Mouse (Mus musculus) thymus, postnatal 14 days (tissue): ENCODE measurements around the gene Litaf.

Experiments used
- DNase-seq: peaks from one replicate; pipeline ENCODE4 v3.0.0; 2021

Litaf gene

GRCm38 (mm10) chr16:10952071-10952470 lies 113.9 kb downstream of the Litaf start:
- DNase-seq, result no peak

DNA sequence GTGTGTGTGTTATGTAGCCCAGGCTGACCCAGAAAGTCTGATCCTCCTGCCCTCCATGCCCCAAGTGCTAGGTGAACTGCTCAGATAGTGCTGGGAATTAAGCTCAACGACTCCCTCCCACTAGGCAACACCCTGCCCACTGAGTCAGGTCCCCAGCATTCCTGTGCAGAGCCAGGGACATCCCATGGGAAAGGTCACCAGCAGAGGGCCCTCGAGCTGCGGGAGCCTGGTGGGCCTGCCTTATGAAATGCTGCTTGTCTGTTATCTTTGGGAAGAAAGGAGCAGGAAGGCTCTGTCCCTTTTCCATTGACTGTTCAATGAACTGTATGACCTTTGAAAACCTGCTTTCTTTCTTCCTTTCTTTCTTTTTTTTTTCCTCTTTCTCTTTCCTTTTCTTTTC lies 114.4 kb downstream of the Litaf start:
- DNase-seq, result no peak

DNA sequence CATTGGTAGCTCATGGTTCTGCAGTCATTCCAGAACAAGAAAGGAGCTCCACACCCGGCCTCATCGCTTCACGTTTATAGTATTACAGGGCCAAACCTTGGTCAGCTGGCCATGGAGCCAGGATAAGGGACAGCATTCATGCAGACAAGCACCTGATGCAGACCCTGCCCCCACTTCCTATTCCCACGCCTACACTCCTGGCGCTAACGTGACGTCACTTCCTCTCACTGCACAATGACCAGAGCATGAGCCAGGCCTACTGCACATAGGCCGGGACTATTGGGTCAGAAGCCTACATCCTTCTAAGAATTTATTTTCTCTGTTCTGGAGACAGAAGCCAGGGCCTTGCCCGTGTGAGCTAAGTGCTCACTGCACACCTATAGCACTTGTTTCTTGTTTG lies 115.4 kb downstream of the Litaf start:
- DNase-seq, result no peak

DNA sequence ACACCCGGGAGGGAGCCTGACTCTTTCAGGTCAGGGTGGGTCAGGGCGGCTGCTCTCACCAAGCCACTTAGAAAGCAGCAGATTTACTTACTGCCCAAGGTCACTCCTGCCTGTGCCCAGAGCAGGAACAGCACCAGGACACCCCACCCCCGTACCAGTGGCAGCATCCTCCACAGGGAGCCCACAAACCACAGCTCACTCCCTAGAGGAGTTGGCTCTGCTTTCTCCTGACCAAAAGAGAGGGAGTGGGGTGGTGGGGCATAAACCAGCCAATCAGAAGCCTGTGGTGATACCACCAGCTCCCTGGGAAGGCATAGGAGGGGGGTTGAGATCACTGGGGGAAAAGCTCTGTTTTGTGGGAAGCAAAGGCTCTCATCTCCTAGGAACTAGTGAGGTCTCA lies 118.2 kb downstream of the Litaf start:
- no peak for DNase-seq

DNA sequence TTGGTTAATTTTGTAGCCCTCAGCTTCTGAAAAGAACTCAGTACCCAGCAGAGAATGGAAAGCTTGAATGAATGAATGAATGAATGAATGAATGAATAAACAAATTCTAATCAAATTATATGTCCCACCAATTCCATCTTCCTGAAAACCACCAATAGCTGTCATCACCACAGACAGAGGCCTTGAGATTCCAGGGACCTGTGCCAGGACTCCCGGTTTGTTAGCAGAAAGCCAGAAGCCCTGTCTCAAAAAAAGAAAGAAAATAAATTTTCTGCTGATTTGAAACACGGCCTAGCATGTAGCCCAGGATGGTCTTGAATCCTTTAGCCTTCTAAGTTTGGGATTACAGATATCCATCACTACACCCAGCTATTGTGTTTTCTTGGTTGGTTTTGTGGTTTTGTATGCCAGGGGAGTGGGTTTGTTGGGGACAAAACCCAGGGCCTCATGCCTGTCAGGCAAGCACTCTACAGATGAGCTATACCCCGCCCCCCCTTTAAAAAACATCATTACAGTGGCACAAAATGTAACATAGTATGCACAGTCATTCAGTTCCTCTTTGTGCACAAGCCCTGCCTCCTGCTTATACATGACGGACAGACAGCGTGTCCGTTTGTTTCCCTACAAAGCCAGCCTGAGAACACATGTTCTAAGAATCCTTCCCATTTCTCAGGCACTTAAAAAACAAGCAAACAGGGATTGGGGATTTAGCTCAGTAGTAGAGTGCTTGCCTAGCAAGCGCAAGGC lies 120.4 kb downstream of the Litaf start:
- DNase-seq, result no peak

DNA sequence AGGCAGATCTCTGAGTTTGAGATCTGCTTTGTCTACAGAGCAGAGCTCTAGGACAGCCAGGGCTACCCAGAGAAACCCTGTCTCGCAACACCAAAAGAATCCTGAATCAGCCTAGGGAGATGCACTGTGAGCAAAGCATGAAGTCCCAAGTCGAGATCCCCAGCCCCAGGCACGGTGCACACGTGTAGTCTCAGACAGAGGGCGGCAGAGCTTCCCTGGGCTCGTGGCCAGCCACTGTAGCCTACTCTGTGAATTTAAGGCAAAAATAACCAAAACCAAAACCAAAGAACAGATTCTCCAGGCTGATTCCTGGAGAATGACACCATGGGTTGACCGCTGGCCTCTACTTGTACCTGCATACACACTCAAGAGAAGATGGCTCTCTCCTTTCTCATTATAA lies 121.4 kb downstream of the Litaf start:
- DNase-seq, result no peak

GRCm38 (mm10) chr16:10943257-10943656 lies 122.7 kb downstream of the Litaf start:
- no peak for DNase-seq

DNA sequence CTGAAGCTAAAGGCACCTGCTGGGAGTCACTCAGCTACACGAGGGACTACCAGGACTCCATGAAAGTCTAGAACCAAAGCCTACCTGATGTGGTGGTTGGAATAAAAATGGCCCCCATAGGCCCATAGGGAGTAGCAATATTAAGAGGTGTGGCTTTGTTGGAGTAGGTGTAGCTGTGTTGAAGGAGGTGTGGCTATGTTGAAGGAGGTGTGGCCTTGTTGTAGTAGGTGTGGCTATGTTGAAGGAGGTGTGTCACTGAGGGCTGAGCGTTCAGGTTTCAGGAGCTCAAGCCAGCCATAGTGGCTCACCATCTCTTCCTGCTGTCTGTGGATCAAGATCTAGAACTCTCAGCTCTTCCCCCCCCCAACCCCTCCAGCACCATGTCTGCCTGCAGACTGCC lies 125.3 kb downstream of the Litaf start:
- no peak for DNase-seq

DNA sequence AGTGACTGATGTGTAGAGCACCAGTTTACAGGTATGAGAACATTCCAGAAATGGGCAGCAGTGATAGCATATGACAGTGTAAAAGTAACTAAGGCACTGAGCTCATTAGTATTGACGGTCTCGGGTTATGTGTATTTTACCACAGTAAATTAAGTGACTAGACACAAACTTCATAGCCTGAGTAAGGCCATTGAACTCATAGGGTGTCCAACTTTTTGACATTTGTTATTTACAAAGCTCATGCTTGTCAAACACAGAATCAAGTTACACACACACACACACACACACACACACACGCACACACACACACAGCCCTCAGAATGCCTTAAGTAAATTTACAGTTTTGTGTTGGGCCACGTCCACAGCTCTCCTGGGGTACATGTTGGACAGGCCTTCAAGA lies 126.0 kb downstream of the Litaf start:
- DNase-seq, result no peak

DNA sequence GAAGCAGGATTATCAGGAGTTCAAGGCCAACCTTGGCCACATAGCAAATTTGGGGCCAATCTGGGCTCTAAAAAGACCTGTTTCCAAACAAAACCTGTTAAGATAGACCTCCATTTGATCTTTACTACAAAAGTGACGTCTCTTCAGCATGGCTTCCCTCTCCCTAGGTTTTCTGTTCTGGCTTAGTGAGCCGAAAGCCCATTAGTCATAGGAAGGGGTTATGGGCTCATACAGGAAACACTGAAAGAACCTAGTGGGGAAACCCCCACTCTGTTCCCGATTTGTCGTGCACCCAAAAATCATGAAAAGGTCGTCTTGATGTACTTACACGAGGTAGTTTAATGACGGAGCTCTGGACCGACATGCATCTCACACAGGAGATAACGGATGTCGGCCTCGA lies 128.5 kb downstream of the Litaf start:
- no peak for DNase-seq

DNA sequence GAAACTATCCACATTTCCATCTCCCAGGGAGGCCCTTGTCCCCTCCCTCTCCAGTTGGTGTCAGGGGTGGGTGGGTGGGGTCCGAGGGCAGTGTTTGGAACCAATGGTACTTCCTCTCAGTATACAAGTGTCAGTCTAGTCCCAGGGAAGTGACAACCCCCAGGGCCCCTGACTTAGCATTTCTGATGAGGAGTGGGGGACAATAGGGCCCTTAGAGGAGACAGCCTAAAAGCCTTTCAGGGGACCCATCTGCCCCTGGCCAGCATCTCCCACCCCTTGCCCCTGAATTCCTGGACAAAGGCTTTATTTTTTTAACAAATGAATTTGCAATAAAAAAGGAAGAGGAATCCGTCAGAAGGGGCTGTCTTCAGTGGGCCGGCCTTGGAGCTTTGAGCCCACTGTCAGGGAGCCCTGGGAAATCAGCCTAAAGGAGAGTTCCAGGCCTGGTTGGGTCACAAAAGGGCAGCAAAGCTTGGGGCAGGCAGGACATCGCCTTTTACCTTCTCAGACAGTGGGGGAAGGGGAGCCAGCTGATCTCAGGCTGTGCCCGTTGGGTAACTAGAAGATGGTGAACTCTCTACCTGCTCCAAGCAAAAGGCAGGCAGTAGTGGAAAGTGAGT lies 129.1 kb downstream of the Litaf start:
- no peak for DNase-seq

DNA sequence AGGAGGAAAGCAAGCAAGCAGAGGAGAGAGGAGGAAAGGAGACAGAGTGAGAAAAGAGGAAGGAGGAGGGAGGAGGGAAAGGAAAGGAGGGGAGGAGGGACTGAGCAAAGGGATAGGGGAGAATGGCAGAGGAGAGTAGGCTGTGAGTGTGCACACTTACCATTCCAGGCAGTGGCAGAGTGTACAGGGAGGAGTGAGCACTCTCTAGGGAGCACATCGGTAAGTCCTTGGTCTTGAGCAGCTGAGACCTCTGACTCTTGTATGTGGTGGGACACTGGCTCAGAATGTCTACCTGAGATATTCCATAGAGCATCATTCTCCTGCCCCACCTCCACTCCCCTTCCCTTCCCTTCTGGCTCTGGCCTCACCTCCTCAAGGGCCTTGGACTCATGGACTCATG lies 131.9 kb downstream of the Litaf start:
- DNase-seq, result no peak

GRCm38 (mm10) chr16:10933372-10933771 lies 132.6 kb downstream of the Litaf start:
- DNase-seq, result no peak

- DNase-seq, result no peak
These were observed 138.9 kb downstream of the Litaf start for GRCm38 (mm10) chr16:10927026-10927425.

- DNase-seq, result no peak
These were observed 140.3 kb downstream of the Litaf start for GRCm38 (mm10) chr16:10925591-10926180.

DNA sequence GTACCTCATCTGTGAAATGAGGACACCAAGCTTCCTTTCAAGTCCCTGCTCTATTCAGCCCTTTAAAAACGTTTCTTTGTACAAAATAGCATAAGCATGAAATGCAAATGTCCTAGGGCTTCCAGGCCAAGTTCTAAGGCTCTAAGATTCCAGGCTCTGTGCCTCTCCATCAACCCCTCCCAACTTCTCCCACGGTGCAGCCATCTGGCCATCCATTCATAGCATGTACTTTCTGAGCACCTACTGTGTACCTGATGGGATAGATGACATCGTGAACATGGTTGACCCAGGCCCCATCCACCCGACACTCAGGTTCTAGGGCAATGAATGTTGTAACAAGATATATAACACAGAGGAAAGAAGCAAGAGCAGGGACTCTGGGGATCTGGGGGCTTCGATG lies 142.4 kb downstream of the Litaf start:
- no peak for DNase-seq

DNA sequence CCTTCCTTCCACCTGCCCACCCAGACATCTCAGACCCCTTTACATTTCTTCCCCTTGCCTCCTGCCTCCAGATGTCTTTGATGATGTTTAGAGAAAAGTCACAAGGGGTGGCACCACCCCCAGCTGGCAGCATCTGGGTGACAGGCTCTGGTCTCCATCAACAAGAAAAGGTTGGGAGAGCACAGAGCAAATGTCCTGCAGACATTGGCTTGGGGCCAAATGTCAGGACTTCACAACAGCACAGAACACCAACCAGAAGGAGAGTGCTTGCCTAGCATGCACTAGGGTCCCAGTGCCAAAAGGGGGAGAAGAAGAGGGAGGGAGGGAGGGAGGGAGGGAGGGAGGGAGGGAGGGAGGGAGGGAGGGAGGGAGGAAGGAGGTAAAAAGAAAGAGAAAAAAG lies 146.1 kb downstream of the Litaf start:
- no peak for DNase-seq

DNA sequence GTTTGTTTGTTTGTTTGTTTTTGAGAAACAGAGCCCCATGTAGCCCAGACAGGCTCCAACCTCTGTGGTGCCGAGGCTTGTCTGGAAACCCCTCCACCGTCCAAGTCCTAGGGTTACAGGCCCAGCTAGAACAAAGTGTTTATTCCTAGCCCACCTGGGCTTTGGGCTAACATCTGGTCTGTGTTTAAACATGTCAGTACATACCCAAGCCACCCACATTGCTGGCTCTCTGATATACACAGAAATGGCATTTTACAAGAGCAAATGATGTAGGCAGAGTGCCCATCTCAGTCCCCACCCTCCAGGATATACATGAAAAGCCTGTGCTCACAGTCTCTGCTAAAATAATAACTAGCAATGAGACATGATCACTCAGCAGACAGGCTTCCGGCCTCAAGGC lies 149.7 kb downstream of the Litaf start:
- DNase-seq, result no peak

- peak; percentile 55 for DNase-seq
These were observed 150.9 kb downstream of the Litaf start for GRCm38 (mm10) chr16:10915066-10915465.

- no peak for DNase-seq
These were observed 154.9 kb downstream of the Litaf start for GRCm38 (mm10) chr16:10911061-10911460.

DNA sequence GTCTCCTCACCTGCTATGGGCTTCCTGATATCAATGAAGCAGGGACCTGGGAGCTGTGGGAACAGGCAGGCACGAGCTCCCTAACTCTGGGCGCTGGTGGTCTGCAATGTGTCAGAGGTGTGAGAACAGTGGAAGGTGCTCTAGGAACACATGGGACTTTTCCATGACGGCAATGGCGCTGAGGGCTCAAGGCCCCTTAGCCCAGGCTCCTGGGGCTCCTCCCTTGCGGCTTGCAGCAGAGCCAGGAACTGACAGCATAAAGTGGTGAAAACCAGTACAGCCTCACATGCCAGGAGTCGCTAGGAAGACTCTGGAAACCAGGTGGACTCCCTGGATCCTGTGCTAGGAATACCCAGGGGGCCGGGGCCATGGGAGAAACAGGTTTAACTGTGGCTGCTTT lies 155.4 kb downstream of the Litaf start:
- DNase-seq, result no peak
